Mouse (Mus musculus) heart, postnatal 14 days (tissue): Measurements from ENCODE around the gene Tnnc1. TPM values are rescaled to one million over a fixed set of nuclear protein-coding genes. Genes with fewer than 3 reads are reported as not detected.
A peak's percentile ranks its signal among the peaks of the same experiment; 100 is the strongest.

Experiments
- DNase-seq, 2 experiments: peaks; one replicate each; pipeline ENCODE4 v3.0.0; 2021 to 2022
- intact Hi-C: fragments of 180-260 bp; cut with DNase I; formaldehyde crosslinking; loops from one replicate; pipeline ENCODE4 v1.15.1; 2025
- total RNA-seq, 2 experiments: library from RNA; stranded (reverse); gene quantifications; 2 replicates each; pipeline ENCODE4 v1.2.3; 2021

Tnnc1 gene
- total RNA-seq, 2 experiments from 2014 or later: 4,401 to 4,949 TPM

DNA sequence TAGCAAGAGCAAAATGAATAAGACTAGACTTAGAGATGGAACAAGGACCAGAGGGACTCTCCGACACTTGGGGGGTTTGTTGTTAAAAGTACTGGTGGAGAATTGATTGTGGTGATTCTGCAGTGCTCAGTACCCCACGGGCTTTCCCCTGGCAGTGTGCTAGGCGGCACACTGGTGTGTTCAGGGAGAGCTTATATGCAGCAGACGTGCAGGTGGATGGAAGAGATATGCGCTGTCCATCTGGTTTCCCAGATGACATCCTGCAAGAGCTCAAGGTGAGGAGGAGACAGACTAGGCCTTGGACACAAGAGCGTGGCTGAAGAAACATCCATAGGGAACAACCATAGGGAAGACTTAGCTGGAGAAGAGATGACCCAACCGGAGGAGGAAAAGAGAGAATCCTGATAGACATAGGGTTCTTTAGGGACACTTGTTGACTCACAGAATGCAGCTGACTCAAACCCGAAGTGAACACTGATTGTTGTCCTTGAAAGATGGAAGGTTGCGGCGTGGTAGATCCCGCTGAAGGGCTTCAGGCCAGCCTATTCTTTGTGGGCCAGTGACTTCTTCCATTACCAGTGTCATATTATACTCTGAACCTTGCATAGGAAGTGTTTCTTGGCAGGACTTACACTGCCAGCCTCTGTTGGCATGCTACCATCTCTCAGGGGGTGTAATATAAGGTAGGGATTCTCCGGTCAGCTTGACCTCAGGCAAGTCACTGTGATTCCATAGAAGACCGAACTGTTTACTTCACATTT, 862 bp upstream of the Tnnc1 start:
- DNase-seq: no peak
- intact Hi-C loops: loop anchor here (5.0 kb wide), 1 partner anchor 130 kb away; the partner anchor contains the start of gene Capn7

DNA sequence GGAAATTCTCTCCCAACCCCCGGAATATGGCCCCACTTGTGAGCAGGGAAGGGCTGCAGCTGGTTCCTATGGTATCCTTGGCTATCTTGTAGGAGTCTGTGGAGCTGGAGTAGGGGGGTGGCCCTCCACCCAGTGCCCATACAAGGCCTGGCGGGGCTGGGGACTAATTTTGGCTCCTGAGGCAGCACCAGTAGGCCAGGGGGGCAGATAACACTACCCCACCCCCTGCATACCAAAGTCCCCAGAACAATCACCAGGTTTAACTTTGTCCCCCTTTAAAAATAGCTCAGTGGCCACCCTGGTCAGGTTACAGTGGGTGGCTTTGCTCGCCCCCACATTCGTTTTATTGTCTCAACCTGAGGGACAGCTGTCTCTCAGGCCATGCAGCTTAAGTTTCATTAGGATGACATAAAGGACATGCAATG, 1.0 kb downstream of the Tnnc1 start:
- peak; percentile 56 to 67 for DNase-seq
- intact Hi-C loops: loop anchor here (5.0 kb wide), 1 partner anchor 128 kb away; the partner anchor contains the start of gene Capn7

DNA sequence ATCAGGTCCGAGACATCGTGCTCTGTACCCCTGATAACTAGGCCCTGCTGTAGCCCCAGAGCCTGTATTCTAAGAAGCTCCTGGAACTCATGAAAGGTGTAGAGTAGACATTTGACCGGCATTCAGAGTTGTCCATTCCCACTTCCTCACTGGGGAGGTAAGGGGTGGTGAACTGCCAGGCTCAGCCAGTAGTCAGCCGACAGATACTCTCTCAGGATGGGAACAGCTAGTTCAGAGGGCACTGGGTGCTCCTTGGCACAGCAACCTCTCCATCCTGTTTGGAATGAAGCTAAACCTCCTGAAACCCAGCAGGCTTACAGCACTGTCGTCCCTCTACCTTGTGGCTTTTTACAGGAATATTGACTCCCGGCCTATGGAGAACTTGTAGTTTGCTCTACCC, 3.7 kb downstream of the Tnnc1 start:
- DNase-seq: no peak
- intact Hi-C loops: no loop called here

DNA sequence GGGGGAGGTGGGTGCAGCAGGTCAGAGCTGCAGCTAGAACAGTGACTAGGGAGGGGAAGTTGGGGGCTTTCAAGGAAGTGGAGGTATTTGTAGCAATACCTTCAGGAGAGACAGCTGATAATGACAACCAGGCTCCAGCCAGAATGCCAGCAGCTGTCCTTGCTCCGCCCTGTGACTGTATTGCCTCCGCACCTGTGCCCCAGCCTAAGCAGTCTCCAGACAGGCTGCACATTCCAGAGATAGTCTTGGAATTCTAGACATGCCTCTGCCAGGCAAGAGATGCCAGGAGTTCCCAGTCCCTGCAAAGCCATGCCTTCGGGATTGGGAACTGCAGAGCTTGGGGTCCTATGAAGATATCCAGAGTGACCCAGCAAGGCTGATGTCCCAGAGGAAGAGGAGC, 4.4 kb downstream of the Tnnc1 start:
- no peak for DNase-seq
- intact Hi-C loops: no loop called here

DNA sequence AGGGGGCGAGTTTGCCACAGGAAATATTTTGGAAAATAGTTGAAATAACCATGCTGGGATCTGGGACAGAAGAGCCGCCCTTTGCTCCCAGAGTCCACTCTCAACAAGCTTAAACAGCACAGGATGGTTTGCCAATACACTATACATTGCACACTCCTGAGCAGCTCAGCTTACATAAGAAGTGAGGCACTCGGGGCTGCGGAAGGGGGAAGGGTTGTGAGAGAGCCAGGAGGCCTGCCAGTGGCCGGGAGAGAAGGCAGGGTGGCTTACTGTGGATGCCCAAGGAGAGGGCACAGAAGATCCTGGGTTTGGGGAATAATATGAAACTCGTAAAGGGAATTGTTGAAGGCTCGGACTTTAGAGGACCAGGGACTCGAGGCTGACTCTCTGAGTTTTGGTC, 5.8 kb downstream of the Tnnc1 start:
- no peak for DNase-seq
- intact Hi-C loops: no loop called here

DNA sequence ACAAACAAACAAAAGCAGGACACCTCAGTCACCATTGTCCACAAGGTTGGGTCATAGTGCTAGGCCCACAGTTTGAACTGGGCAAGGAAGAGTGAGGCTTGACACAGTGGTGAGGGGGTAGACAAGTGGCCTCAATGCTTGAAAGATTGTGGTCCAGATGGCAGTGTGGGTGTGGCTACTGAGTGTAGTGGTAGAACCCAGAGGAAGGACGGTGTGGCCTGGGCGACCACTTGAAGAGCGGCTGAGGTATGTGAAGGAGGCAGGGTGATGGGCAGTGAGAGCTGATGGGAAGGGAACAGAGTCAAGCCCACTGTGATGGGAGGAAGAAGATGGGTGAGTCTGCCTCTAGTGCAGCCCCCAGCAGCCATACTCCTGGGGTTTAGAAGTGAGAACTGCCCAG, 6.6 kb downstream of the Tnnc1 start:
- intact Hi-C loops: loop anchor here (1.0 to 5.0 kb wide), 2 partner anchors 19 to 38 kb away; partner anchors contain the start of genes Bap1 and Phf7
- DNase-seq: no peak

DNA sequence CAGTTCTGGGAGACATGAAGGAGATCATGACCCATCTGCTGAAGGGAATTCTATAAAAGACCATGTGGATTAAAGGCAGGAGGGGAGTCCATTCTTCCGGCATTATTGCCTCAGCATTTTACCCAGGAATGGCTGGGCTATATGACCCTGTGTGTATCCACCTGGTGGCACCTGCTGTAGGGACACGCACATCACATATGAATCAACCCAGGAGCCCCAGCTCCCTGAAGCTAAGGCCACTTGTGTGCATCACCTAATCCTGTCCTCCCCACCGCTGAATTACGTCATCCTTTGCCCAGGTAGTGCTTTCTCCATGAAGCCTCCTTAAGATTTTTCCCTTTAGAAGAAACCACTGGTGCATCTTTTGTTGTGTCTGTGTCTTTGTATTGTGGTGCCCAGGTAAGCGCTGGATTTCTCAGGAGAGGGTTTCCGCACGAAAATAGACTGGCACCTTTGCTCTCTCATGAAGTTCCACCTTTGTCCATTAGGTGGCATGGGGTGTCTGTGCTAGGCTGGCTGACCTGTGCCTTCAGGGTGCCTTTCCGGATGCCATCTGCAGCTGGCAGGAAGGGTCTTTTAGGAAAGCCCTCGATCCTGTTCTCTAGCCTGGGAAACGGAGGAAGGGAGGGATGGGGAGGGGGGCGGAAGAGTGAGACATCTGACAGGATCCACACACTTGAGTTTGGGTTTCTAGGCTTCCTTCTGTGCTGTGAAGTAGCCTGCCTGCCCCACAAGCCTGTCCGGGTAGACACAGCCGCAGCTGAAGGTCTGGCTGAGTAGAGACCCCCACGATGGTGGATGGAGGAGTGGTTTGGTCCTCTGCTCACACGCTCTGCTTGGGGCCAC, 7.3 kb downstream of the Tnnc1 start:
- DNase-seq: peak; percentile 67 to 83
- intact Hi-C loops: loop anchor here (1.0 to 5.0 kb wide), 2 partner anchors 18 to 37 kb away; partner anchors contain the start of genes Bap1 and Phf7

DNA sequence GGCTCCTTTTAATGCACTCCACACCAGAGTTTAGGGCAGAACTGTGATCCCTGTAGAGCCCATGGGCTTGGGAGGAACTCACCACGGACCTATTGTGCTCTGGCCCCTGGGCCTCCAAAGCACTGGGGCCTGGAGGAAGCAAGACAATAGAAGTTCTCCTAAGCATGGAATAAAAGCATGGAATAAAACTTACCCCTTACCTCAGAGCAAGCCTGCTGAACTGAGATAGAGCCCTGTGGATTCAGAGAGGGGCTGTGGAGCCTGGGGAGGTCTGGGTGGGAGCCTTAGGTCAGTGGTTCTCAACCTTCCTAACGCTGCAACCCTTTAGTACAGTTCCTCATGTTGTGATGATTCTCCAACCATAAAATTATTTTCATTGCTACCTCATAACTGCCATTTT, 8.7 kb downstream of the Tnnc1 start, which contains the start of gene Nisch:
Nisch (minus strand) TSS at position 101 of the 400 bp plus-strand sequence.
- no peak for DNase-seq
- intact Hi-C loops: loop anchor here (5.0 kb wide), 1 partner anchor 35 kb away; the partner anchor contains the start of genes Bap1 and Phf7

DNA sequence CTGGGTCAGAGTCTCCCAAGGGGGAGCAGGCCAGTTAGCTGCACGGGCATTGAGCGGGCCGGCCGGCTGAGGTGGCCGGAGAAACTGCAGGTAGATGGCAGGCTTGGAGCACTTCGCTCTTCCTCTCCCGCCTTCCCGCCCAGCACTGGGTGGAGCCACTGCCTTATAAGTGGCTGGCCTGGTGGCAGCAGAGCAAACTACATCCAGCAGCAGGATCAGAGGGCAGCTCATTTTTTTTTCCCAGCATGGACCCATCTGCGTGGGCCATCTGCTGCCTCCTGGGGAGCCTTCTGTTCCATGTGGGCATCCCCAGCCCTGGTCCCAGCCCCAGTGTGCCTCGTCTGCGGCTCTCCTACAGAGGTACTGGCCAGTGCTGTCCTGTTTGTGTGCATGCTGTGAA, 9.6 kb downstream of the Tnnc1 start, which contains the start of gene Sema3g:
Sema3g (plus strand) TSS at position 195 of the 400 bp plus-strand sequence.
- intact Hi-C loops: loop anchor here (5.0 kb wide), 1 partner anchor 35 kb away; the partner anchor contains the start of genes Bap1 and Phf7
- DNase-seq: peak; percentile 68 to 71

DNA sequence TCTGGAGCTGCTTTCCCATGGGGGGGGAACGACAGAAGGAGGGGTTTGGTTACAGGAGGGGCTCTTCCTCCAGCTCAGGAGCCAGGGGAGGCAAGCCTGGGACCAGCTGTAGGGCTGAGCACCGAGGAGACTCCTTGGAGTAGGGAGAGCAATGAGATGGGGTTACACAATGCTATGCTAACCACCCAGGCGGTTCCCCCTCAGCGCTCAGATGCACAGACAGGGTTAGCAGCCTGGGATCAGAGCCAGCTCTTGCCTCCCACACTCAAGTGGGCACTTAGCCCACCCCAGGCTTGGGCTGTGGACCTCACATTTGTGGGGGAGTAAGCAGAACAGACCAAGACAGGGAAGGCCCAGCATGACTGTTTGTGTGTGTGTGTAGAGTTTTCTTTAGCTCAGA, 18.9 kb downstream of the Tnnc1 start:
- intact Hi-C loops: no loop called here
- peak; percentile 57 to 67 for DNase-seq

DNA sequence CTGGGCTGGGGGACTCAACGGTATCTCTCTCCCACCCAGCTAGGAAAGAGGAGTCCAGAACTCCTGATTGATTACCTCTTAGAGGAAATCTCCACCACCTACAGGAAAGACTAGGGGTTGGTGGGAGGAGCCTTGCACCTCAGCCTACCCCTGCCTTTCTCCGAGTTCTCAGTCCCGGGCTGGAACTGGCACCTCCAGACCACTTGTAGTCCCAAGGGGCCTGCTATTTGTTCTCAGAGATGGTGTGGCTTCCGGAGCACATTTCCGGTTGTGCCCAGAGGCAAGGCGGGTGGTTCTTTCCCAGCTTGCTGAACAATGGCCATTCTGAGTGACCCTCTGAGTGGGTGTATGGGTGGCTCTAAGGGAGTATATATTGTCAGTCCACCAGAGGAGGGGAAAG, 20.1 kb downstream of the Tnnc1 start:
- DNase-seq: peak in 1 of 2 experiments; percentile 15
- intact Hi-C loops: no loop called here

DNA sequence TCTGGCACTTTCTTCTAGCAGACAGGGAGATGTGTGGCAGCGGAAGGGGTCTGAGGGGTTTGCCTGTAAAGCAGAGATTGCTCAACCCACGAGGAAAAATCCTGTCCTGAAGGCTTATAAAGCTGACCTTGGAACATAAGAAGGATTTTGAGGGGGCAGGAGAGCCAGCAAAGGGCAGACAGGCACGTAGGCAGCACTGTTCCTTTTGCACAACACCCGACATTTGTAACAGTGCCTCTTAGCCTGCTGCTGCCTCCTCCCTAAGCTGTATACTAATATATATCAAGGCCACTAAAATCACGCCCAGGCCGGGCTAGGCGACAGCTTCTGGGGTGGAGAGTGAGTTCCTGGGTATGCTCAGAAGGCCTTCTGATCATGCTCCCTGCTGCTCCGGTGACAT, 22.3 kb downstream of the Tnnc1 start:
- no peak for DNase-seq
- intact Hi-C loops: no loop called here

DNA sequence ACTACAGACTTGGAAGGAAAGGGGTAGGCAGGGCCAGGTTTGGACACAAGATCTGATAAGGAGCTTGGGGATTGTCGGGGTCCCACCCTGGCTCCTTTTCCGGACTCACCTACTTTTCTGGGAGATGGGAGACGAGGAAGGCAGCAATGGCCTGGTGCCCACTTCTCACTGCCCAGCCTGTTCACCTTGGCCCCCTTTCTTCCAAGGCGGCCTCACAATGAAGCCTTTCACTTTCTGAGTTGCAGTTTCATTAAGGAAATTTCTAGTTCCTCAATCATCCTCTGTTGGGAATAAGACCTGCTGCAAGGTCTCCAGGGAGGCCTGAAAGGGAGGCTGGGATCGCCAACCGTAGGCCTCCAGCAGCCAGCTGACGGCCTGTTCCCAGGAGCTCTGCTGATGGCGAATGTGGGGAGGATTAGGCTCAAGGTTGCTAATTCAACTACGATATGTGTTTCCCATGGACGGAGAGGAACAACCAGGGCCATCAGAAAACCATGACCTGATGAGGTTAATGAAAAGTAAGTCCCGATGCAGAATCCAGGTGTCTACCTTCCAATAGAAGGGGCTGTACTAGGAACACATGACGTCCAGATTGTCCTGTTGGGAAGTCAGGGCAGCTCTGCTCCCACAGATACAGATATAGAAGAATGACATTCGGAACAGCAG, 24.4 kb downstream of the Tnnc1 start:
- intact Hi-C loops: loop anchor here (1.0 kb wide), 1 partner anchor 17 kb away; no protein-coding TSS in a partner anchor
- no peak for DNase-seq

DNA sequence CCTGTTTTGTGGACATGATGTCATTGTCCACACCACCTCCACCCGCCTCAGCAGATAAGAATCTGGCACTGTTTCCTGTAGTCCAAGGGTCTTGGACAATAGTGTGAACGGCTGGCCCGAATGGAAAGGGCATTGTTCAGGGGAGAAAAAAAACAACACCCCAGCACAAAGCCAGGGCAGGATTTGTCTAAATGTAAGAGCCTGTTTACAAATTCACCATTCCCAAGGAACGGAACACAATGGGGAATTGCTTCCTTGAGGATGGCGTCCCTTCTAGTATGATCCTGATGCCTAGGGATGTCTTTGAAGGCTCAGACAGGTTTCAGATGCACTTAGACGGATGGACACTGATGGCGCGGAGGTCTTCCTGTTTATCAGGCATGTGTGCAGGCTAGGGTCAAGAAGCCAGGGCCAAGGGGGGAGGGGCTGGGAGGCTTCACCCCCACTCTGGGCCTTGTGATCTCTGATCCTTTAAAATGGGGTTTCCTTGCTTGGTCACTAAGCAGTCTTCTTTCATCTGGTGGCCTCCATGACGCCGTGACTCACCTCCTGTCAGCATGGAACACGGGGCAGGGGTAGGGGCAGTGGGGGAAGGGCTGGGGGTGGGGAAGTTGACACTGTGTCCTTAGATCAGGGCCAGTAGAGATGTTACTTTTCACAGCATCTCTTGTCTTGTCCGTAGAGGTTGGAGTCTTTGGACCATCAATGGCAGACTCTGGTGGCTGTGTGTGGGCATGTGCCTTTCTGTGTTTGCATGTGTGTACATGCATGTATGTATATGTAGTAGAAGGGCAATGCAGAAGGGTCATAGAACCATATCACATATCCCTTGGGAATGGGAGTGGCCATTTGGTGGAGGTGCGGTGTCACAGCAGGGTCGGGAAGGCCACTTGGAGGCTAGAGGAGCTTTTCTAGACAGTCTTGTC, 25.2 kb downstream of the Tnnc1 start:
- intact Hi-C loops: loop anchor here (1.0 kb wide), 1 partner anchor 18 kb away; no protein-coding TSS in a partner anchor
- DNase-seq: peak in 1 of 2 experiments; percentile 40

DNA sequence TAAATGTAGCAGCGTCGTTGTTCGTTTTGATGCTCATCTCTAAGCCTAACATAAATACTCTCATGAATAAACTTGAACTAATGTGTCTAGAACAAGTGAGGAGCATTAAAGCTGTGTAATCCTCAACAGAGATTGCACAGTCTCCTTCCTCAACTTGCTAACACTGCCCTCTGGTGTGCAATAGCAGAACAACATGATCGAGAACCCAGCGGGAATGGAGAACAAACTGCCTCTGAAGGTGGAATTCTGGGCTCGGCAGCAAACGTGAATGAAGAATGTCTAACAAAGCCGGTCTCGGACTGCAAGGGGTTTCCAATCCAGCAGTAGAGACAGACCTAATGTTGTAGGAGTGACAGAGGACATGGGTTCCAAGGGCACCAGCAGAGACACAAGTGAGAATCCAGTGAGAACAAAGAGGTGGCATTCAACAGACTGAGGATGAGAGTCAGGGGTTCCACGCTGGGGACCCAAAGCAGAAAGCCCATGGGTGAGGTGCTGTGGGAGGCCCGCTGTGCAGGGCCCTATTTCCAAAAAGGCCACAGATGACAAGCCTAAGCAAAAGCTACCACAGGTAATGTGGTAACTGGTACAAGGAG, 26.0 kb downstream of the Tnnc1 start:
- intact Hi-C loops: loop anchor here (1.0 kb wide), 1 partner anchor 19 kb away; no protein-coding TSS in a partner anchor

DNA sequence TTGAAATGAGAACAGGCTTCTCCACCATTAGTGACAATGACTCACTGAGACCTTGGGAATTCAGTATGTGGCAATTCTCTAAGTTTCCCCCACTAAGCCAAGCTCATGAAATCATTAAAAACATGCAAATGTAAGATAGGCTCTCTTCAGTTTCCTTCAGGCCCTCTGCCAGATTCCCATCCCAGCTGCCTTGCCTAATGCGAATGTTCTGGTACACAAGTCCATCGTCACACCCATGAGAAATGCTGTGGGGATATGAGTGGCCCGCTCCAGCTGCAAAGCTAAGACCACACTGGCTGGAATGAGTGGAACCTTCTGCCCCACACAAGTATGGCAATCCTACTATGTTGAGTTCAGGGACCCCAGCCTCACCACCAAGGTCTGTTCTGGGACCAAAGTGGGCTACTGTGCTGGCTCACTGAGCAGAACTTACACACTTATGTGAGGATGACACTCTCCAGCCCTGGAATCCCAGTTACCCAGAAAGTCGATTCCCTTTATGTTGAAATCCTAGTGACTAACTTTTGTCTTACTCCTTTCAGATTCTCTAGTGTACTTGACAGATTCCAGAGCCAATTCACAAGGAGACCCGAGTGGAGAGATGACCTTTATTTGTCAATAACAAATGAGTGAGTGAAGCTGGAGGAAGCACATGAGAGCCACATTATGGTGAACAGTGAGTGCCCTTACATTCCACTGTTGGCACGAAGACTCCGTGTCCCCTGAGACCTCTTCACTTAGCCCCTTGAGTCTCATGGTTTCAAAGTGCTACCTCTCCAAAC, 29.2 kb downstream of the Tnnc1 start:
- intact Hi-C loops: no loop called here

More for the DNA sequence above, 26.0 kb downstream of the Tnnc1 start:
- peak; percentile 83 to 92 for DNase-seq

DNA sequence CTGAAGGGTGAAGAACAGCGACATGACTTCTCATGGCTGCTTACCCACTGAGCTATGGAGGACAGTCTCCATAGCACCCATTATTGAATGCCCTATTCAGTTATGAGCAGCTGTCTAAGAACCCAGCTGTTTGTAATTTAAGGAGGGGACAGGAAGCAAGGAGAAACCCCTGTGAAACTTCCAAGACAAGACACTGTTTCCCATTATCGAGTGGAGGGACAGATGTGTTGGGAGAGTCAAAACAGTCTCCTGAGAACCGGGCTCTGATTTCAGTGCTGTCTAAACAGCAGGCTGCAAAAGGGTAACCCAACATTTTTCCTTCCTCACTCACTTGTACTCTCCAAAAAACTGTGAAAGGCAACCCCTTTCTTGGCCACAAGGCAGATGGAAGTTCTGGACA, 32.4 kb downstream of the Tnnc1 start:
- intact Hi-C loops: no loop called here
- no peak for DNase-seq

More for the DNA sequence above, 29.2 kb downstream of the Tnnc1 start:
- peak; percentile 67 for DNase-seq

DNA sequence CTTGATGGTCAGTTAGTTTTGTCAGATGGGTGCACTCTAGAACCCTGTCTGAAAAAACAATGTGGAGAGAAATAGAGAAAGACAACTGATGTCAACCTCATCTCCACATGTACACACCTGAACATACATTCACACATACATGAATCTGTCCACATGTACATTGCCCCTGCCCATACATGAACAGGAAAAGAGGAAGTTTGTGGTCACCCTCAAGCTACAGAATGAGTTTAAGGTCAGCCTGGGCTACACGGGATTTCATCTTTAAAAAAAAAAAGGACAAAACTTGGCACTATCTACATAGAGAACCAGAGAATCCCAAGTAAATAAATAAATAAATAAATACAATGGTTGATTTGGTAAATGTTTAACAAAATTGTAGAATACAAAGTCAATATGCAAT, 36.7 kb downstream of the Tnnc1 start:
- no peak for DNase-seq
- intact Hi-C loops: no loop called here
